Mouse (Mus musculus): ENCODE measurements around the gene Patz1.

GRCm38 (mm10) chr11:3301075-3301474 is 12.4 kb downstream of the Patz1 start:
- TF ChIP-seq POLR2A (IDR thresholded peaks at IDR 0.05; ENCODE audit: borderline replicate concordance, control insufficient read depth, low read depth, low read length) (no peak), CTCF (IDR thresholded peaks at IDR 0.05; ENCODE audit: control insufficient read depth, insufficient read depth, low read length) (no peak)
